Mouse (Mus musculus) kidney, postnatal 0 days (tissue): Measurements from ENCODE around the gene Cers6. TPM values are rescaled to one million over a fixed set of nuclear protein-coding genes. Genes with fewer than 3 reads are reported as not detected.

Experiments
- ATAC-seq: fragments of 200-750 bp; cut with Nextera tagmentation; replicated peaks from 2 replicates; pipeline ENCODE4 v1.8.0; 2017; ENCODE audit warnings: low read depth, moderate number of reproducible peaks, moderate TSS enrichment, moderate library complexity; ENCODE audit not compliant: low FRiP score
- DNase-seq: peaks from one replicate; pipeline ENCODE4 v3.0.0-alpha.2; 2016; ENCODE audit warnings: low spot score
- H3K27ac ChIP-seq: fragments of 300-500 bp; sonication (generic); 2 replicates; pipeline ENCODE4 v1.5.1; 2014; ENCODE audit warnings: mild to moderate bottlenecking
- H3K27me3 ChIP-seq: fragments of 300-500 bp; sonication (generic); 2 replicates; pipeline ENCODE4 v1.6.1; 2014; ENCODE audit warnings: low read length, mixed read lengths; ENCODE audit not compliant: insufficient read depth
- H3K36me3 ChIP-seq: fragments of 300-500 bp; sonication (generic); 2 replicates; pipeline ENCODE4 v1.6.1; 2014; ENCODE audit warnings: low read length, mixed read lengths; ENCODE audit not compliant: insufficient read depth
- H3K4me1 ChIP-seq: fragments of 300-500 bp; sonication (generic); replicated peaks from 2 replicates; pipeline ENCODE4 v1.6.1; 2014; ENCODE audit warnings: antibody characterized with exemption, low read length, mixed read lengths; ENCODE audit not compliant: insufficient read depth
- H3K4me2 ChIP-seq: fragments of 300-500 bp; sonication (generic); 2 replicates; pipeline ENCODE4 v1.6.1; 2014; ENCODE audit warnings: mild to moderate bottlenecking, low read length, moderate library complexity, mixed read lengths
- H3K4me3 ChIP-seq: fragments of 300-500 bp; sonication (generic); replicated peaks from 2 replicates; pipeline ENCODE4 v1.5.1; 2014; ENCODE audit warnings: low read depth, low read length
- H3K9ac ChIP-seq: fragments of 300-500 bp; sonication (generic); 2 replicates; pipeline ENCODE4 v1.6.1; 2014; ENCODE audit warnings: low read depth, low read length
- H3K9me3 ChIP-seq: fragments of 300-500 bp; sonication (generic); replicated peaks from 2 replicates; pipeline ENCODE4 v1.6.1; 2016; ENCODE audit warnings: low read length, inconsistent platforms, mixed read lengths
- CTCF ChIP-seq: IDR thresholded peaks from 2 replicates; pipeline ENCODE4 v1.5.1; 2016; ENCODE audit warnings: antibody characterized with exemption, low read depth, mild to moderate bottlenecking, moderate library complexity
- WGBS: fragments of 180-500 bp; shearing (Covaris S2); extraction: QIAGEN DNeasy Blood & Tissue Kit; methylation state at CpG from one replicate; pipeline ENCODE4 v1.1.7; 2014; 5-methylcytosine and 5-hydroxymethylcytosine counted together
- polyA plus RNA-seq: library from polyadenylated mRNA; unstranded; fragments of >200 nt; fragmentation: Nextera tagmentation; extraction: Ambion mirVana; gene quantifications from 2 replicates; pipeline ENCODE4 v1.2.1, GENCODE M21; 2015

Cers6 gene
- polyA plus RNA-seq, 1 experiment from 2014 or later = 18.3 TPM

DNA sequence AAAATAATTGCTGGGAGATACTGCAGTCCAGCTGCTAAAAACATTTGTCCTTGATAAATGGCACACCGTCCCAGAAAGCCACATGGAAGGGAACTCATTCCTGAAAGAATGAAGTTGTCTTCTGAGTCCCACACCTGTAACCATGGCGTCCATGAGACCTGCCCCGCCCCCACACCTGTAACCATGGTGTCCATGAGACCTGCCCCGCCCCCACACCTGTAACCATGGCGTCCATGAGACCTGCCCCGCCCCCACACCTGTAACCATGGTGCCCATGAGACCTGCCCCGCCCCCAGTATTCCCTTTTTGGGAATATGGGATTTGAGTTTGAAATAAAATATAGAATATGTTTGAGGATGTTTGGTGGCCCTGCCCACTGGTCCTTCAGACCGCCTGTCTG, 106.8 kb downstream of the Cers6 start:
- Histone ChIP-seq H3K36me3 (no peaks in the 10 kb centered on the region), H3K27ac (no peak overlapping the region), H3K4me2 (no peak overlapping the region), H3K27me3 (no peaks in the 10 kb centered on the region), H3K9me3 (no peaks in the 10 kb centered on the region), H3K4me1 (no peaks in the 10 kb centered on the region), H3K9ac (no peak overlapping the region), H3K4me3 (no peak overlapping the region)
- 86% methylated on average over 8 of the region's 8 CpGs for WGBS
- DNase-seq = no peak
- ATAC-seq = no peak
- TF ChIP-seq CTCF = no peak

DNA sequence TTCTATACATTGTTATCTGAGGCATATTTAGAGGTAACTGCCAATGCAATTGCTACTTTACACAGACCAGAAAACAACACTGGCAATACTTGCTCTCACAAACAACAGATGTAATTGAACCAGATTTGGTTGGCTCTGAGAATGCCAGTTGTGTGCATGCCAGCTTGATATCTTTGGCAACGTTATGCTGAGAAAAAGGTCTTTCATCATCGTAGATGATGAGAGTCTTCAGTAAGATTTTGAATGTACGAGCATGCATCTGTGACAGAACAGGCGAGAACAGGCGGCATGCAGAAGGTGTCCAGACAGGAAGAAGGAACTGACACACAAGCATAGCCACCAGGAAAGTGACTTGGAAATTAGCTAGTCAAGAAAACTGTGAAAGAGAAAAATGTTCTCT, 110.6 kb downstream of the Cers6 start:
- TF ChIP-seq CTCF = no peak
- Histone ChIP-seq H3K36me3 (no peaks in the 10 kb centered on the region), H3K9me3 (no peaks in the 10 kb centered on the region), H3K4me1 (no peaks in the 10 kb centered on the region), H3K9ac (no peak overlapping the region), H3K27ac (no peak overlapping the region), H3K4me3 (no peak overlapping the region), H3K4me2 (no peak overlapping the region), H3K27me3 (no peaks in the 10 kb centered on the region)
- DNase-seq (no peak), ATAC-seq (no peak)
- 92% methylated on average over 5 of the region's 5 CpGs for WGBS

DNA sequence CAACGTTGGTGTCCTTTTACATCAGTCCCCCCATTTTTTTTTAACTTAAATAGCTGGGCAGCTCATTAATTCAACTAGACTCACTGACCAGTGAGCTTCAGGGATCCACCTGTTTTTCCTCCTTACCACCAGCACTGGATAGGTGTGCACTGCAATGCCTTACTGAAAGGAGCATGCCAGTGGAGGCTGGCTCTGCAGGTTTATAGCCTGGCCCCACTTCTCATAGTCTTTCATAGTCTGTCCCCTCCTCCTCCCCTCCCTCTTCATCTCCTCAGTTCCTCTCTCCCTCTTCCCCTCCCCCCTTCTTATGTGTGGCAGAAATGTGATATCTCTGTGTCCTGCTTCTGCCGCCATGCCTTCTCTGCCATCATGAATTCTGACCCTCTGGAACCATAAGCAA, 112.5 kb downstream of the Cers6 start:
- Histone ChIP-seq H3K4me1 (peaks cover 5% of the 10 kb centered on the region), H3K9ac (no peak overlapping the region), H3K27me3 (no peaks in the 10 kb centered on the region), H3K4me3 (no peak overlapping the region), H3K9me3 (no peaks in the 10 kb centered on the region), H3K36me3 (no peaks in the 10 kb centered on the region), H3K27ac (no peak overlapping the region), H3K4me2 (no peak overlapping the region)
- TF ChIP-seq CTCF = no peak
- WGBS = 55% methylated on average over 2 of the region's 2 CpGs
- ATAC-seq (no peak), DNase-seq (no peak)

- no peak for DNase-seq
- peaks cover 8% of the 10 kb centered on the region for H3K4me1 ChIP-seq
- H3K36me3 ChIP-seq = no peaks in the 10 kb centered on the region
- TF ChIP-seq CTCF = no peak
- no peak overlapping the region for H3K4me3 ChIP-seq
- H3K27me3 ChIP-seq = no peaks in the 10 kb centered on the region
- H3K9ac ChIP-seq = no peak overlapping the region
- no peak overlapping the region for H3K27ac ChIP-seq
- 80% methylated on average over 6 of the region's 6 CpGs for WGBS
- H3K4me2 ChIP-seq = no peak overlapping the region
- no peak for ATAC-seq
- H3K9me3 ChIP-seq = no peaks in the 10 kb centered on the region
These were observed 114.0 kb downstream of the Cers6 start for GRCm38 (mm10) chr2:68975286-68975685.

DNA sequence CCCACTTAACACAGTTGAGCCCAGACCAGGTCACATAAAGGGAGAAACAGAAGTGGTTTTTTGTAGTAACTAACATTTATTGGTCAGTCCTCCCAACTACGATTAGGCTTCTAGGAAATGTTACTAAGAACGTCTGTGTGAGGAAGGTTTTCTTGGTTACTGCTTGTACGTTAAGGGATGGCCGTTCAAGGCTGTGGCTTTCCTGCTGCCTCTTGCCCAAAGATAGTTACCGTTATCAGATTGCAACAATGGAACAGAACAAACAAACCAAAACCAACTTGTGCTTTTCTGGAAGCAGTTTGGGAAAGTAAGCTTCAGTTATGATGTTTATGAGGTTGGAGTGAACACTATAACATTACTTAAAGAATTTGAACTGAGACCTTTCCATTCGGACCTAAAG, 114.5 kb downstream of the Cers6 start:
- WGBS = 77% methylated on average over 6 of the region's 6 CpGs
- no peak for TF ChIP-seq CTCF
- no peak overlapping the region for H3K4me2 ChIP-seq
- no peak overlapping the region for H3K27ac ChIP-seq
- no peak for ATAC-seq
- H3K9ac ChIP-seq = no peak overlapping the region
- H3K9me3 ChIP-seq = no peaks in the 10 kb centered on the region
- H3K36me3 ChIP-seq = no peaks in the 10 kb centered on the region
- no peak for DNase-seq
- no peaks in the 10 kb centered on the region for H3K27me3 ChIP-seq
- H3K4me3 ChIP-seq = no peak overlapping the region
- peaks cover 8% of the 10 kb centered on the region for H3K4me1 ChIP-seq

- Histone ChIP-seq H3K9me3 (no peaks in the 10 kb centered on the region), H3K4me2 (no peak overlapping the region), H3K9ac (no peak overlapping the region), H3K36me3 (no peaks in the 10 kb centered on the region), H3K4me1 (peaks cover 8% of the 10 kb centered on the region), H3K27ac (no peak overlapping the region), H3K27me3 (no peaks in the 10 kb centered on the region), H3K4me3 (no peak overlapping the region)
- 32% methylated on average over 9 of the region's 9 CpGs for WGBS
- peak; percentile 83 for DNase-seq
- no peak for TF ChIP-seq CTCF
- ATAC-seq = no peak
These were observed 117.0 kb downstream of the Cers6 start for GRCm38 (mm10) chr2:68978244-68978643.
